Mouse (Mus musculus): Measurements from ENCODE around the gene Bad. TPM values are rescaled to one million over a fixed set of nuclear protein-coding genes. Genes with fewer than 3 reads are reported as not detected.

The Bad gene
- polyA plus RNA-seq (2014; fragmentation: Illumina TruSeq; extraction: RNeasy Lipid Tissue Mini Kit (QIAGEN cat#74804); ENCODE audit: low read depth, low replicate concordance): 1.6 TPM

DNA sequence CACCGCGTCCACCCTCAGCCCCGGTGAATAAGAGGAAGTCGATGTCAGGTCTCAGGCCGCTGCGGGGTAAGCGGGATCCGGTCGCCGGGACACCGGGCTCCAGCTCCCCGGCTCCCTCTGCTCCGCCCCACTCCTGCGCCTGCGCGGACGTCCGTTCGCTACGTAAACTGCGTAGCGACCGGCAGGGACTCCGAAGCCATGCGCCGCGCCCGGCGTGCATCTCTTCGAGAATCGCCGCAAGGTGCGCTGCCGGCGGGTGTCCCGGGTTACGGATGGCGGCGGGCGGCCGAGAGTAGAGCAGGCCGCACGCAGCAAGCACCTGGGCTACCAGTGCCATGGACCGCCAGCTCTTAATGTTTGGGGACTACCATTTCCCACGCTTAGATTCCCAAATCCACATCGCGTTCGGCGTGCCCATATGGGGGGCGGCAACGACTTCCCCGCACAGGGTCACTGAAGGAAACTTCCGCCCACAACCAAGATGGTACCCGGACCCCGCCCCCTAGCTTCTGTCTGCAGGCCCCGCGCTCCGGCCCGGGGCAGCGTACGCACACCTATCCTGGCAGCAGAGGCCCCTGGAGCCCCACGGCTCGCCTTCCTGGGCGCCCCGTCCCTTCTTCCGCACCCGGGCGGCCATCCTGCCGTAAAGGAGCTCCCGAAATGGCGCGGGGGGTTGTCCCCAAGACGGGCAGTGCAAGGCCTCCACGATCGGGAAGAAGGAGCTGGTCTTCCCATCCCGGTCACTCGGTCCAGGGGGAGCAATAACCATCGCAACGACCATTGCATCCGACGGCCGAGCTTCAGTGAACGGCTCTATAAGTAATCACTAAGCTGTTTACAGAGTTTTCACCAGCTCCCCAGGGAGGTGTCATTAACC is at the start of gene Bad:
Gene Bad (plus strand): TSS at position 490 of the 877 bp plus-strand sequence.

DNA sequence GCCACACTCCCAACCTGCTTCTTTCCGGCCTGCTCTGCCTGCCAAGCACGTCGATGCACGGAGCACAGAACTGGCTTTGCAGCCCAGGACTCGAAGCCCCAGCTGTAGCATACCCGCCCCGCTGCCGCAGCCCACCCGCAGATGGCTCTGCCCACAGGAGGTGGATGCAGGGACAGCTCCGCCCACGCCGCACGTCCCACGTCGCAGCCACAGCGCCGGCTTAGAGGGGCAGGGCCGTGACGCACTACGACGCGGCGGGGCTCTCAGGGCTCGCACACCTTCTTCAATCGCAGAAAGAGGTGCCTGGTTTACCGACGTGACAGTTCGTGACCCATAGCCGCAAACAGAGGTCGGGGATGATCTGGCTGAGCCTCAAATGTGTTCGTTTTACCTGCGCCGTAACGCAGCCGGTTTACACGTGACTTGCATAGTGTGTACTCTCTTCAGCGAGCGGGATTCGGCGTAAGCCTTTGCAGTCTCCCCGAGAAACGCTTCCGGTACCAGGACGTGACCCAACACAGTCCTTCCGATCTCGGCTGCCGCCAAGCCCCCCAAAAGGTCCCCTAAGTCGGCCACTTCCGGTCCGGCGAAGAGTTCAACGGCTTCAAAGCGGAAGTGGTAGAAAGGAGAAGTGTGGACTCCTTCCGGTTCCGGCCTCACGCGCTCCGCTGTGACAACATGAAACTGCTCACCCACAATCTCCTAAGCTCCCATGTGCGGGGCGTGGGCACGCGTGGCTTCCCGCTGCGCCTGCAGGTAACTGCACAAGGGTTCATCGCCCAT is 32.0 kb upstream of the Bad start, which contains the start of the genes Trmt112 and Prdx5:
Gene Trmt112 (plus strand): TSS at position 192 of the 783 bp plus-strand sequence.
Gene Prdx5 (minus strand): TSS at position 600 of the 783 bp plus-strand sequence.

GRCm38 (mm10) chr19:6921647-6922567 is 19.8 kb upstream of the Bad start, which contains the start of gene Esrra:
TSS of gene Esrra (minus strand) at chr19:6921813.

GRCm38 (mm10) chr19:6925307-6925573 is 16.4 kb upstream of the Bad start, which contains the start of gene Catsperz:
TSS of gene Catsperz (minus strand) at chr19:6925380.

GRCm38 (mm10) chr19:6934195-6934977 is 7.3 kb upstream of the Bad start, which contains the start of gene Kcnk4:
TSS of gene Kcnk4 (minus strand) at chr19:6934515.

DNA sequence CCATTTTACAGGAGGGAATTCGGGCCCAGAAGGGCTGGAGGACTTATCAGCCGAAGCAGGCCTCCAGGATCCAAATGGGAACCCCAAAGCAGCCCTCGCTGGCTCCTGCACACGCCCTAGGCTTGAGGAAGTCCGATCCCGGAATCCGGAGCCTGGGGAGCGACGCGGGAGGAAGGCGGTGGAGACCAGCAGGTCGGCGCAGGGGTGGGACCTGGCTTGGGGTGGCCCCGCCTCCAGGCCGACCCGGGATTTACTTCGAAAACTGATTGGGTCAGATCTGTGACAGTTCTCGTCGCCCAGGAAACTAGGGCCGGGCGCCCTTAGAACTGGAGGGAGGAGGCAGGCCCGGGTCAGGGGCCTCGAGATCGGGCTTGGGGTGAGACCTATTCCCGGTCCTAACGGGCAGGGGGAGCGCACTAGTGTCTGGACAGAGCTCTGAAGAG is 609 bp downstream of the Bad start, which contains the start of gene Gpr137:
Gene Gpr137 (minus strand): TSS at position 232 of the 443 bp plus-strand sequence.

DNA sequence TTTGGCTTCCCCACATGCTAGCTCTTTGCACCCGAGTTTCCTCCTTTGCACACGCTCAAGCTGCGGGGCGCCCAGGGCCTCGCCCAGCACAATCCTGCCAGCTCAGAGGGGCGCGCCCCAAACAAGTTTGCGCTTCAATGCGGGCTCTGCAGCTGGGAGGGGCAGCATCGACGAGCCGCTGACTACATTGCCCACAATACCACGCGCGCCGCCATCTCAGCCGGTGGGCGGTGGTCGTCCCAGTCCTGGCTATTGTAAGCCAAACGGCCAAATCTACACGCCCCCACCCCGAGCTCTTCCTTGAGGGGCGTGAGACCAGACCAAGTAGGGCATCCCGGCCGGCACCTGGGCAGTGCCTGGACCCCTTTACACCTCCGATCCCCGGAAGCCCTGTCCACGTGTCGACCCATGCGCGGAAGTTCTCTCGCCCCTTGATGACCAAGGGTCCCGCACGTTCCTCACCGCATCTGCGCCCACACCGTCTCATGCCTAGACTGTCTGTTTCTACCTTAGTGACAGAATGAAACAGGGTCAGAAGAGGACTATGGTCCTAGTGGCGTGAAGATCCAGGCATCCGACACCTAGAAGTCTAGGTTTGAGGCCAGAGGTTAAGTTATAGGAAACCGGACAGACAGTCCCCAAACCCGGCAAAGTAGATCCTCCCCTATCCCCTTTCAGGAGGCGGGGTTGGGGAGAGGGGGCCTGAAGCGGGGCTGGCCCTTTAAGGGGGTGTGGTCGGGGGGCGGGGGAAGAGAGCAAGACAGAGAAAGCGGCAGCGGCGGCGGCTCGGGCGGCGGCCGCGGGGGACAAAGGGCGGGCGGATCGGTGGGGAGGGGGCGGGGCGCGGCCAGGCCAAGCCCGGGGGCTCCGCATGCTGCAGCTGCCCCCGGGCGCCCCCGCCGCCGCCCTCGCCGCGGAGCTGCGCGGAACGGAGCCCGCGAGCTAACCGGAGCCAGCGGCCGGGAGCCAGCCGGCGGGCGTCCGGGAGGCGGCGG is 32.8 kb downstream of the Bad start, which contains the start of gene Ppp1r14b:
Gene Ppp1r14b (plus strand): TSS at position 758 of the 995 bp plus-strand sequence.

DNA sequence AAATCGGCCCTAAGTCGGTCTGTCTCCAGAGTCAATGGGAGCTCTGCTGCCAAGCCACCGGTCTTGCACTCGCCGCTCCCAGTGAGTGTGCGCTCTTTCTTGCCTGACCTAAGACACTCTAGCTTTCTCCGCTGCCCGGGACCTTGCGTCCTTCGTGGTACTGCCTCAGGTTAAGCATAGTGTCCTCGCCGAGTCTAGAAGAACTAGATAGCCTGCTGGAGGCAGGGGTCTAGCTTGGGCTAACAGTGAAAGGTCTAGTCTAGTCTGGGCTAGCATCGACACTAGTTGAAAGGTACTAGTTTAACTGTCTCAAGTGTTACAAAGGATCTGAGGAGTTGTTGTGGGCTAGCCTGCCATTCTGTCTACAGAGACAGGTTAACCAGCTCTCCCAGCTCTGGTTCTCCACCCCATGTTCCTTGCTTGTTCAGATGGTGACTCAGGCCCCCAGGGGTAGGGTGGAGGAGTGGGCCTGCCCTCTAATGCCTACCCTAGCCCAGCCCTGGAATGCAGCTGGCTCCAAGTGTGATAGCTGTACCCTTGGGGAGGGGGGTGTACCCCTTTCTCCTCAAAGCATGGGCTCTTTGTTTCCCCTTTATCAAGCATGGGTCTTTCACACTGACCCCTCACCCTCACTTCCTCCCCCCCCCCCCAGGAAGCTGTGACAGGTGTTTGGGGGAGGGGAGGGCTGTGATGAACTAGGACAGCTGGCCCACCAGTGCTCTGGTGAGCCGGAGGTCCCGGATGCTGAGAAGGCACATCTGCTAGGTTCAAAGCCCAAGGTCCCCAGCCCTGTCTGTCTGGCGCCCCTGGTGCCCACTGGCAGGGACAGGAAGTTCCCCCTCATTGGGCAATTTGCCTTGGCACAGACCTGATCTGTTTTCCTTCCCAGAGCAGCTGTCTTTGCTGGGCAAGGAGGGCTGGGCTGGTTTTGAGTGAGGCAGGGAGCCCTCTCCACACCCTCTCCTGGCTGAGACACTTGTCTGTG is 34.2 kb downstream of the Bad start, which contains the start of gene Plcb3:
Gene Plcb3 (minus strand): TSS at position 934 of the 985 bp plus-strand sequence.

GRCm38 (mm10) chr19:6980381-6981093 is 38.9 kb downstream of the Bad start, which contains the start of gene Fkbp2:
TSS of gene Fkbp2 (minus strand) at chr19:6980501.

GRCm38 (mm10) chr19:6987061-6987903 is 45.6 kb downstream of the Bad start, which contains the start of gene Vegfb:
TSS of gene Vegfb (minus strand) at chr19:6987651.

DNA sequence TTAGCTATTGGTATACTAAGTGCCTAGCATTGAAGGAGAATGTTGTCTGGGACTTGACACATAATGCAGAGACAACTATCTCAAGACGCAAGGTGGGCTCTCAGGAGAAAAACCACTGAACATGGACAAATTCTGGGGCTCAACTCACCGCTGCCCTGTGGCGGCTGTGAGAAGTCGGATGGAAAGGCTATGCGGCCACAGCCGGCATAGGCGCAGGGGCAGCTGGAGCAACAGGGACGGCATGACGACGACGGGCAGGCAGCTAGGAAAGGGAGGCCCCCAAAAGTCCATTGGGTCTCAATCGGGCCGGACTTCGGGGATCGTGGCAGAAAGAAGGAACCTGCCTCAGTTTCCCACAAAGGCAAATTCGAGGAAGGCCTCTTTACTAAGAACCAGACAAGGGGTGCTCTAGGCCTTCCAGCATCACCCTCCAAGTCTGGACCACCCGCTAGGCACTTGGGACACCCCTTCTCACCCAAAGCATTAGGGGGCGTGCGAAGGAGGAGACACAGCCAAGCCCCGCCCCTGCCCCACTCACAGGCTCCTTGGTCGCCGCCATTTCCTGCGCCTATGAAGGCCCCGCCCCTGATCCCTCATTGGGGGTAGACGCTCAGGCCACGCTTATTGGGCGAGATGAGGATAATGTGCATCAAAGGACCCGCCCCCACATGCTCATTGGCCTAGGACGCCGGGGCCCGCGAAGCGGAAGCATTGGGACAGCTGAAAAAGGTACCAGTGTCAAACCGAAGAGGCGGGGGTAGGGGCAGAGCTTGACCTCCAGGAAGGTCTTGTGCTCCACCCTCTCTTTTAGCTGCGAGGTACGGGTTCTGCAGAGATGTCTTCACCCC is 50.6 kb downstream of the Bad start, which contains the start of gene Dnajc4:
Gene Dnajc4 (minus strand): TSS at position 562 of the 848 bp plus-strand sequence.

DNA sequence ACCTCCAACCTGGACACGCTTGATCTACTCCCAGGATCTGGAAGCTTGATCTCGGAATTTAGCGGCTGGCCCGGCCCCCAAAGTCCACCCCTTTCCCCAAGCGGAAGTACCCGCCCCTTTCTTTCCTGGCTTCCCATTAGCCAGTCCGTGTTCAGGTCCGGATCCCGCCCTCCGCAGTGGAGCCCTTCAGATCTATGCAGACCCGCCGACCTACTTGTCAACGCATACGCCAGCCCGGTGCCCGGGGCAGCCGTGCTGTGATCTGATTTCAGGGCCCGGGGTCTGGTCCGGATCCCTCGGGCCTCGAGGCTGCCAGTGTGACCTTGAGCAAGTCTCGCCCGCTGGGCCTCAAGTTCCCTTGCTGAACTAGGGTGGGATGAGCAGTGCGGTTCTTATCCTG is 54.3 kb downstream of the Bad start, which contains the start of the genes Nudt22 and Trpt1:
Gene Nudt22 (minus strand): TSS at position 112 of the 400 bp plus-strand sequence.
Gene Trpt1 (plus strand): TSS at position 126 of the 400 bp plus-strand sequence.

